Mouse (Mus musculus): ENCODE results near the gene Slamf7. TPM values are rescaled to one million over a fixed set of nuclear protein-coding genes. Genes with fewer than 3 reads are reported as not detected.

Gene Slamf7
- polyA plus RNA-seq (2017; shearing (Covaris generic)): 10 to 100 TPM in 2 of 3 experiments, 1 to 10 TPM in 1; 8.5 to 62.5 (median 12.3) TPM

- no peak for ATAC-seq
These were observed at the start of gene Slamf7 for GRCm38 (mm10) chr1:171652734-171653133. Gene Slamf7, minus strand, starts transcription at chr1:171653035.

- ATAC-seq: peak; percentile 97
These were observed 46.1 kb upstream of the Slamf7 start for GRCm38 (mm10) chr1:171698983-171699382.

- no peak for ATAC-seq
These were observed 41.1 kb upstream of the Slamf7 start for GRCm38 (mm10) chr1:171693918-171694317.

- peak; percentile 75 for ATAC-seq
These were observed 34.5 kb upstream of the Slamf7 start for GRCm38 (mm10) chr1:171687320-171687719.

GRCm38 (mm10) chr1:171684923-171685322, 32.1 kb upstream of the Slamf7 start:
- peak; percentile 64 for ATAC-seq

DNA sequence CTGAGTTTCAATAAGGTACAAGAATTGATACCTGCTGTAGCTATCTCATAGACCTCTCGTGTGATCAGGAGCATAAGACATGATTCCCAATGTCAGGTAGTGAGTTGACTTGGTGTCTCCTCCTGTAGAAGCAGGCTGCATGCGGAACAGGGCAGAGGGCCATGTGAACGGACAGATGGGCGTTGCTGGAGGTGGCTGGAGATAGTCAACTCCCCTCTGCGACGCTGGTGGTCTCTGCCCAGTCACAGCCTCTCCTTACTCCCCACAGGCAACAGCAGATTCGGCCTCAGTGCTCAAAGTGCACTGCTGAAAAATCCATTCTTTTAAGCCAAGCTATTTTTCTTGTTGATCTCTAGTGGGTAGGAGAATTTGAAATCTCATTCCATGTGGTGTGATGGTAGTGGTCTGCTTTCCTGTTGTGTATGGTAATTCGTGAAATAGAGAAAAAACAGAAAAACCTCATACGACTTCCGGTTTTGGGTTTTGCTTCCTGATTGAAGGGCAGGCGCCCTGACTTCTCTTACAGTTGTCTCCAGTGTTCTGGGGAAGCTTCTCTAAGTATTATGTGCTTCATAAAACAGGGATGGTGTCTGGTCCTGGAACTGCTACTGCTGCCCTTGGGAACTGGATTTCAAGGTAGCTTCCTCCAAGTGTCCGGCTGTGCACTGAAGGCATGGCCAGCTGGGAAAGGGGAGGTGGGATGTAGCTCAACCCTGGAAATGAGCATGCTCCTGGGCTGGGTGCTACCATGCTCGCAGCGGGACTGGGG, 28.9 kb upstream of the Slamf7 start, which contains the start of gene Cd48:
Cd48 (plus strand) TSS at position 479 of the 769 bp plus-strand sequence.
- ATAC-seq: peak; percentile 62

DNA sequence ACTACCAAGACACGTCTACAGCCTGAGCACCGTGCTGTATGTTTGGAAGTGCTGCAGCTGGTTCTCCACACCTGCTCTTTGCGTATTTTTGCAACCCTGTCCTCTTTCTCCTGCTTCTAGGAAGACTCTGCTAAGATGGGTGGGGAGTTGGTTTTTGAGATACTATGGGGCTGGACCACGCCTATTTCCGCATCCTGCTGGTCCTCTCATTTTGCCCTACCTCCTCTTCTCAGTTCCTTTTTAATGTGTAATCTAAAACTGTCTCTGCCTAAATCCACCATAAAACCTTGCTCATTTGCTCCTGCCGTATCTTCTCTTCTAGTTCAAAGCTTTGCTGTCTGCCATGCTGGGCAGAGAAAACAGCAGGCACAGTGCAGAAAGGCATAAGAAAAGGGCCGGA, 28.2 kb upstream of the Slamf7 start:
- peak; percentile 68 for ATAC-seq

DNA sequence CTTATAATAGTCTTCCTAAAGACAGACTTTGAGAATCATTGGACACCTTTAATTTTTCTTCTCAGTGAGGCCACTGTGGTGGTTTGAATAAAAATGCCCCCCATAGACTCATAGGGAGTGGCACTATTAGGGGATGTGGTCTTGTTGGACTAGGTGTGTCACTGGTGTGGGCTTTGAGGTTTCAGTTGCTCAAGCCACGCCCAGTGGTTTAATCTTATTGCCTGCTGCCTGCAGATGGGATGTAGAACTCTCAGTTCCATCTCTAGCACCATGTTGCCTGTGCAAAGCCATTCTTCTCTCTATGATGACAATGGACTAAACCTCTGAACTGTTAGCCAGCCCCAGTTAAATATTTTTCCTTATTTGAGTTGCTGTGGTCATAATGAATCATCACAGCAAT, 24.9 kb upstream of the Slamf7 start:
- no peak for ATAC-seq

DNA sequence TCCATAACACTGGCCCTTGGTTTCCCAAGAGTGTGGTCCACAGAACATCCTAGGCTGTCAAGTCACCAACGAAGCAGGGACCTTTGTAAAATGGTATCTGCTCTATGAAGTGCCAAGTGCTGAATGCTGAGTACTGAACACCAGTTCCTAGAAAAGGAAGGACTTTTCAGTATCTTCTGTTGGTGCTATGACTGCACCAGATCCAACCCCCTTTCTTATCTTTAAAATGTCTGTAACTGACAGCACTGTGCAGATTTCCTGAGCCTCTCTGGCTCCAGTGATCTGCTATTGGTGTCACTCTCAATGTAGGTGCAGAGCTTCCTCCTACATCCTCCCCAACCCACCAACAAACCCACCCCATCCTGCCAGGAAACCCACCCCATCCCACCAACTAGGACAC, 21.6 kb upstream of the Slamf7 start:
- ATAC-seq: peak; percentile 44

GRCm38 (mm10) chr1:171672854-171673475, 20.1 kb upstream of the Slamf7 start:
- ATAC-seq: peak; percentile 65

GRCm38 (mm10) chr1:171672451-171672850, 19.6 kb upstream of the Slamf7 start:
- ATAC-seq: peak; percentile 61

DNA sequence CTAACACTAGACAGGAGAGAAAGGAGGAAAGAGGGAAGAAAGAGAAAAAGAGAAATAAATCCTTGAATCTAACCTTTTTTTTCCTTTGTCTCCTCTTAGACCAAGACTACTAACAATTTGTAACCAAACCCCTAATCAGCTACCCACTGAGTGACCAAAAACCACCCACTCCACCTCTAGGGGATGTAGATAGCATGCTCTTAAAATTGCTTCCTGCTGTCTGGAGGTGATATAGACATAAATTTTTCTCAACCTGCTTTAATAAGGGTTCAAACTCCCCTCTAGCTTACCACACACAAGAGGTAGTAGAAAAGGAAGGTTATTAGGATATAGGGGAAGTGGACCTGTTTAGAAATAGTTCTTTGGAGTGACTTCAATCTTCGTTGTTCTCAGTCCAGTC, 14.3 kb upstream of the Slamf7 start:
- no peak for ATAC-seq

DNA sequence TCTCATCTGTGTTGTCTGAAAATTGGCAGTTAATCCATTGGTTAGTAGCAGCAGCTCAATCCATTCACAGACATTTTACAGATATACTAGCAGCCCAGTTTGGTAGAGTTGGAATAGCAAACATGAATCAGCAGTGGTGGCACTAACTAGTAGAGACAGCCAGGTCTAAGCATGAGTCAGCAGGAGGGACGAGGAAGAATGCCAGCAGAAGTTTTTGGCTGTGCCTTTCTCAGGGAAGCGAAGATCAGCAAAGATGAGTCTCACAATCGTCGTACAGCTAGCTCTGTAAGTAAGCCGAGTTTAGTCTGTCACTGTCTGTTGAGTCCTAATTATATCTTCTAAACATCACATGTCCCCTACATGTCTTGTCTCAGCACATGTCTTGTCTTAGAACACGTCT, 13.5 kb upstream of the Slamf7 start:
- ATAC-seq: no peak

GRCm38 (mm10) chr1:171663757-171664156, 10.9 kb upstream of the Slamf7 start:
- peak; percentile 44 for ATAC-seq

DNA sequence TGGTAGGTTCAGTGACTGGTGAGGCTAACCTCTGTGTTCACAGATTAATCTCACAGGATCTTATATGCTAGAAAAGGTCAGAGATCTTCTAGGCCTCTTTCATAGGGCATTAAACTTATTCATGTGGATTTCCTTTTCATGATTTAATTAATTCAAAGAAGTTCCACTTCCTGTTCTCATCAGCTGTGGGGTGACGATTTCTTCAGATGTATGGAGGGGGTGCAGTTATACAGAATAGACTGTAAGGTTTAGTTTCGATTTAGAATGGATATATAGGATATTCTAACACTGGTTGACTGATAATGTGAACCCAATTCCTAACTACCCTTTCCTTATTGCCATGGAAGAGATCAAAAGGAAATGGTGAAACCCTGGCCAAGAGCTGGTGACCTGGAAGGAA, 8.6 kb upstream of the Slamf7 start:
- ATAC-seq: peak; percentile 91

GRCm38 (mm10) chr1:171660423-171660822, 7.6 kb upstream of the Slamf7 start:
- ATAC-seq: no peak

GRCm38 (mm10) chr1:171658561-171658991, 5.7 kb upstream of the Slamf7 start:
- ATAC-seq: no peak

GRCm38 (mm10) chr1:171648840-171649239, 4.0 kb downstream of the Slamf7 start:
- peak; percentile 93 for ATAC-seq

DNA sequence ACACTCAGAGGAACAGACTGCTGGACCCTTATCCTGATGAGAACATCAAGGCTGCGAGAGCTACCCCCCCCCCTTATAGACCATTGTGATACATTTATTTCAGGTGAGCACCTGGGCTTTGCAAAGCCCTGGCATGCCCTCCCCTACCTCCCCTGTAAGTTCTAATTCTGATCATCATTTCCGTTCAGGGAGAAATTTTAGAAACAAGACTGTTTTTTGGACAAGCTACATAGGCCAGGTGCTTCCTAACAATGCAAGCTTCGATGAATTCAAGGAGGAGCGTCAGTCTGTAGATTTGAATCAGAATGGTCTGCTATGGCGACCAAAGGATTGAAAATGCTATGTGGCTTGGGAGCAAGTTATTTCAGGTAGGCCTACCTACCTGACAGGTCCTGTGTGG, 5.1 kb downstream of the Slamf7 start:
- no peak for ATAC-seq

DNA sequence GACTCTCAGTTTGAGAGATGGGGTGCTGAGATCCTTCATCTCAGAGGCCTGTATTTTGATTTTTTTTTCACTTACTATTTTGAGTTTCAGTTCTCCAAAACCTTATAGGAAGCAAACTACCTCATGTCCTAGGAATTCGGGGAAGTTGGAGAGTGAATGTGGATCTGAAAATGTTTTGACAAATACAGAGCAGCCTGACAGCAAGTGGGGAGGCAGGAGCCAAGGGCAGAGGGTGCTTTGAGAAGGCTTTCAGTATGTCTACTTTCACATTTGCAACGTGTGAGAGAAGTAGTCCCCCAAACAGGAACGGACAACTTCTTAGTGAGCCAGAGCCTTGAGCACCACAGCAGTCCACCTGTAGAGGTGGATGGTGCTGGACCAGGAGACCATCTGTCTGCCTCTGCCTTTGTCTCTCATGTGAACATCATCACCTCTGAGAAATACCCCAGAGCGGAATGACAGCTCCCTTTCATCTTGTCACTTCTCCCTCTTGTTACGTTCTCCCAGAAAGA, 6.3 kb downstream of the Slamf7 start:
- ATAC-seq: no peak

- peak; percentile 91 for ATAC-seq
These were observed 9.2 kb downstream of the Slamf7 start for GRCm38 (mm10) chr1:171643612-171644011.

GRCm38 (mm10) chr1:171640796-171641195, 12.0 kb downstream of the Slamf7 start:
- ATAC-seq: no peak

GRCm38 (mm10) chr1:171638686-171639085, 14.1 kb downstream of the Slamf7 start:
- ATAC-seq: no peak

- no peak for ATAC-seq
These were observed 15.7 kb downstream of the Slamf7 start for GRCm38 (mm10) chr1:171637101-171637500.

Measured in inflammation-experienced regulatory T-cells, adult 6 months (primary cell).